Mouse (Mus musculus) ovary, postnatal 10 days (tissue): ENCODE measurements around the gene March11.

ENCODE experiments used
- DNase-seq: peaks from one replicate; pipeline ENCODE4 v3.0.0; 2022; ENCODE audit warnings: low spot score

The March11 gene

GRCm38 (mm10) chr15:26308629-26309230, at the start of gene March11:
TSS of gene March11 (plus strand) at chr15:26309048.
- peak; percentile 5 for DNase-seq

GRCm38 (mm10) chr15:26262336-26262735, 46.5 kb upstream of the March11 start:
- no peak for DNase-seq

GRCm38 (mm10) chr15:26269596-26269995, 39.3 kb upstream of the March11 start:
- DNase-seq = no peak

GRCm38 (mm10) chr15:26276035-26276511, 32.8 kb upstream of the March11 start:
- no peak for DNase-seq

GRCm38 (mm10) chr15:26276608-26277007, 32.2 kb upstream of the March11 start:
- DNase-seq = no peak

GRCm38 (mm10) chr15:26291871-26292270, 17.0 kb upstream of the March11 start:
- no peak for DNase-seq

GRCm38 (mm10) chr15:26292811-26293210, 16.0 kb upstream of the March11 start:
- DNase-seq = no peak

GRCm38 (mm10) chr15:26293215-26293614, 15.6 kb upstream of the March11 start:
- no peak for DNase-seq

GRCm38 (mm10) chr15:26298668-26299067, 10.2 kb upstream of the March11 start:
- DNase-seq = no peak

- peak; percentile 60 for DNase-seq
These were observed 563 bp downstream of the March11 start for GRCm38 (mm10) chr15:26309291-26309931.

GRCm38 (mm10) chr15:26319866-26320265, 11.0 kb downstream of the March11 start:
- DNase-seq = no peak

- no peak for DNase-seq
These were observed 11.6 kb downstream of the March11 start for GRCm38 (mm10) chr15:26320402-26320801.

GRCm38 (mm10) chr15:26322804-26323203, 14.0 kb downstream of the March11 start:
- no peak for DNase-seq

GRCm38 (mm10) chr15:26327157-26327556, 18.3 kb downstream of the March11 start:
- DNase-seq = no peak

GRCm38 (mm10) chr15:26335791-26336190, 26.9 kb downstream of the March11 start:
- no peak for DNase-seq

- no peak for DNase-seq
These were observed 28.9 kb downstream of the March11 start for GRCm38 (mm10) chr15:26337775-26338174.

- DNase-seq = no peak
These were observed 29.5 kb downstream of the March11 start for GRCm38 (mm10) chr15:26338343-26338742.

GRCm38 (mm10) chr15:26340490-26340889, 31.6 kb downstream of the March11 start:
- DNase-seq = no peak

GRCm38 (mm10) chr15:26340966-26341365, 32.1 kb downstream of the March11 start:
- no peak for DNase-seq

GRCm38 (mm10) chr15:26344329-26344728, 35.5 kb downstream of the March11 start:
- no peak for DNase-seq

- no peak for DNase-seq
These were observed 44.8 kb downstream of the March11 start for GRCm38 (mm10) chr15:26353656-26354055.

GRCm38 (mm10) chr15:26365344-26365743, 56.5 kb downstream of the March11 start:
- no peak for DNase-seq

- DNase-seq = no peak
These were observed 57.7 kb downstream of the March11 start for GRCm38 (mm10) chr15:26366511-26366910.

- no peak for DNase-seq
These were observed 64.9 kb downstream of the March11 start for GRCm38 (mm10) chr15:26373759-26374158.
